Mouse (Mus musculus): Measurements from ENCODE around the gene Axl.

Axl gene

GRCm38 (mm10) chr7:25788220-25789128 is at the start of gene Axl:
Gene Axl (minus strand): TSS chr7:25788705.
- DNase-seq (ENCODE audit: low read depth, low spot score) = no peak

- DNase-seq (ENCODE audit: low read depth, low spot score) = peak; percentile 72
Measured at GRCm38 (mm10) chr7:25835188-25835891, 46.8 kb upstream of the Axl start.

- DNase-seq (ENCODE audit: low read depth, low spot score) = no peak
Measured at GRCm38 (mm10) chr7:25831557-25832530, 43.3 kb upstream of the Axl start.

- DNase-seq (ENCODE audit: low read depth, low spot score) = no peak
Measured at GRCm38 (mm10) chr7:25830251-25830650, 41.7 kb upstream of the Axl start.

DNA sequence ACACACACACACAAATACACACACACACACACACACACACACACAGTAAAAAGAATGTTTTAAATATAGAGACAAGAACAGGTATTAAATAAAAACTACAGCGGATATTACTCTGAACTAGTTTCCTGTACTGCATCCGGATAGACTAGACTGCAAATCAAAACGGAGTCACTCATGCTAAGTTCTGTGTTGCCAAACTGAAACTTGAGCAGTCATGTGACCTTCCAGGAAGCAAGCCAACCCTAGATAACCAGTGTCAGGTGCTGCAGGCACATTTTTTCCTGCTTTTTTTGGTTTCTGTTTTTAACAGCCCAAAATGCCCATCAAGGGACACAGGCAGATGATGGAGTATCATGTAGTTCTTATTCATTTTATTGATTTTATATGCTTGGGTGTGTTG is 38.7 kb upstream of the Axl start:
- peak; percentile 75 for DNase-seq (ENCODE audit: low read depth, low spot score)

DNA sequence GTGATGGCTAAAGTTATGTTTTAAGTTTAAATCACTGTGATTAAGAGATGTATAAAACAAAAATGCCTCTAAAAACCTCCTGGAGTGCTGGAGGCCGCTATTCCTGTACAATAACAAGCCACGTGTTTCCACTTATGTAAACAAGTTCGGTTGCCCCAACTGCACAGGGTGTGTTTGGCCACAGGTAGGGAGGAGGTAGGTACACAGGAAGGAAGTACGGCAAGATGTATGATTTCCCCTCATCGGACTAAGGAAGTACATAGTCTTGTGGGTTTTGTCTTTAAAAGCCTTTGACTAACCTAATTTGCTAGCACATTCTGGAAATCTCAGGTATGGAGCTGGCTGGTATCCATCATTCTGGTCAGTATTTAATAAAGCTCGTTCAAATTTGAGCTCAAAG is 37.5 kb upstream of the Axl start:
- peak; percentile 44 for DNase-seq (ENCODE audit: low read depth, low spot score)

GRCm38 (mm10) chr7:25825043-25825442 is 36.5 kb upstream of the Axl start:
- no peak for DNase-seq (ENCODE audit: low read depth, low spot score)

- peak; percentile 69 for DNase-seq (ENCODE audit: low read depth, low spot score)
Measured at GRCm38 (mm10) chr7:25816241-25816919, 27.9 kb upstream of the Axl start, which contains the start of gene Cyp2s1. Gene Cyp2s1 (minus strand): TSS chr7:25816913.

GRCm38 (mm10) chr7:25815571-25815970 is 27.1 kb upstream of the Axl start:
- DNase-seq (ENCODE audit: low read depth, low spot score) = no peak

- DNase-seq (ENCODE audit: low read depth, low spot score) = no peak
Measured at GRCm38 (mm10) chr7:25814711-25815110, 26.2 kb upstream of the Axl start.

DNA sequence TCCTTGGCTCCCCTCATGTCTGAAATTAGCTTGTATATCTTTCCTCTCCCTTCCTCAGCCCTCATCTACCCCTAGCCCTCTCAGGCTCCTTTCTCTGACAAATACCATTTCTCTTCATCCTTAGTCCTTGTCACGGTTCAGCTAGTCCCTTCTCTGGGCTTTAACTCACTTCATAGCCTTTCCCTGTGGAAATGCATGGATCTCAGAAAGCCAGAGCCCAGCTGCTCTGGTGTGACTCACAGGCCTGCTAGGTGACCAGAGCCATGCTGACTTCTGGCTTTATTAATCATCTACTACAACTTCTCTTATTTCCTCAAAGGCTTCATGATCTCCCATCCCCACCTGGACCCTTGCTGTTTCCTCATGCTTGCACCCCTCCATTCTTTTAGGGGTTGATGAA is 23.7 kb upstream of the Axl start:
- DNase-seq (ENCODE audit: low read depth, low spot score) = no peak

DNA sequence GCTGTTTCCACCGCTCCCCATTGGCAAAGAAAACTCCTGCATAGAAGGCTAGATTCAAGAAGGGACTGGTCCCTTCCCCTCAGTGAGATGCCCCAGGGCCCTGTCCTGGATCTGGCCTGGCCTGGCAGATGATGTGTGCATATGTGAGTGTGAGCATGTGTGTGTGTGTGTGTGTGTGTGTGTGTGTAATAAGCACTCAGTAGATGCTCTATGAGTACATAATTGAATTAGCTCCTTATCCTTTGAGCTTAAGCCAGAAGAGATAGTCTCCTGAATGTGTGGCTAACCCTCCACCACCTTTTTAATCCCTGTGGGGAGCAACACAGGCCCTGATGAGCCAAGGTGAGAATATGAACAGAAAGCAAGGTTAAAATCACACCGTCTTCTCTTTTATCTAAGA is 23.2 kb upstream of the Axl start:
- no peak for DNase-seq (ENCODE audit: low read depth, low spot score)

GRCm38 (mm10) chr7:25805631-25806343 is 17.3 kb upstream of the Axl start:
- peak; percentile 84 for DNase-seq (ENCODE audit: low read depth, low spot score)

DNA sequence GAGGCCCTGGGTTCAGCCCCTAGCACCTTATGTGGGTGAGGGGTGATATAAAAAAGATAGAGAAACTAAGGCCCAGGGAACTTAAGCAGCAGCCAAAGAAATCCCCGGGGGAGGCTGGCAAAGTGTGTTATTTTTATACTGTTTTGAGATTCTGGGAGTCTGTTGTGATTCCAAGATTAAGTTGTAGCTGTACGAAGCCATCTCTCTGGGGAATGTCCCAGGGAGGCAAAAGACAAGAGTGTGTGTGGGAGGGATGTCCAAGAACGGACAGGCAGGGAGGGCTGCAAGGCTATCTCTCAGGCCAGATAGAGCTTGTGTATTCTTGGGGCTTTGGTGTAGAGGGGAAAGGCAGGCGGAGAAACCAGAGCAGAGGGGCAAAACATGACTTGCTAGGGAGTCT is 16.3 kb upstream of the Axl start:
- DNase-seq (ENCODE audit: low read depth, low spot score) = no peak

- DNase-seq (ENCODE audit: low read depth, low spot score) = no peak
Measured at GRCm38 (mm10) chr7:25803460-25803859, 15.0 kb upstream of the Axl start.

DNA sequence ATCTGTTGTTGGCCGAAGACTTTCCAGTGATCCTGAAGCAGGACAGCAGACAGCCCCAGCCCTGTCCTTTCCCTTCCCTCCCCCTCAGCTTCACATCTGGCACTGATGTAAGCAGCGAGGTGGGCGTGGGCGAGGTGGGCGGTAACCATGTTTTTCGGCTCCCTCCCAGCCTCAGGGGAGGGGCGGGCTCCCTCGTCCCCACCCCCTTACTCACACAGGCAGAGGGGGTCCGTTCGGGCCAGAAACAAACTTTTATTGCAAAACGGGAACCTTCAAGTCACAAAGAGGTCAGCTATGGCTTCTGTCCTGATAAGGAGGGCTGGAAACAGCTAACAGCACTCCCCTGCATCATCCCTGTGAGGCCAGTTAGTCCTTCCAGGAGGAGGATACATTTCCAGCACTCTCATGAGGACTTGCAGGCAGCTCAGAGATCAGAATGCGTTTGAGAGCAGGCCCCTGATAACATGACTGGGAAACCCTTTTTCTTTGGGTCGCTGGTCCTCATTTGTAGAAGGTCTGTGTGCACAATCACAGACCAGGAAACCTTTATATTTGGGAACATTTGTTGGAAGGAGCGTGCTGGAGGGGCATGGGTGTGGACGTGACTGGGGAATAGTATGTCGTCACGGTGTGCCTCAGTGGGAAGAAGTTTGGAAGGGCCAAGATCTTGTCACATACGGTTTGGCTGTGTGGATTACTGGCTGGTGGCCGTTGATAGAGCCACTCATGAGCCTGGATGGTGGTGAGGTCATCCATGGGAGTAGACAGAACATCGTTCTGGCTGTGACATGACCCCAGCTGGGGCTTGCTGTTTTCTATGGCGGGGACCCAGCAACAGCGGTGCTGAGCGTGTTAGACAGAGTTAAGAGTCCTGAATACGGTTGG is 14.0 kb upstream of the Axl start:
- DNase-seq (ENCODE audit: low read depth, low spot score) = peak; percentile 18

- DNase-seq (ENCODE audit: low read depth, low spot score) = no peak
Measured at GRCm38 (mm10) chr7:25801031-25801430, 12.5 kb upstream of the Axl start.

DNA sequence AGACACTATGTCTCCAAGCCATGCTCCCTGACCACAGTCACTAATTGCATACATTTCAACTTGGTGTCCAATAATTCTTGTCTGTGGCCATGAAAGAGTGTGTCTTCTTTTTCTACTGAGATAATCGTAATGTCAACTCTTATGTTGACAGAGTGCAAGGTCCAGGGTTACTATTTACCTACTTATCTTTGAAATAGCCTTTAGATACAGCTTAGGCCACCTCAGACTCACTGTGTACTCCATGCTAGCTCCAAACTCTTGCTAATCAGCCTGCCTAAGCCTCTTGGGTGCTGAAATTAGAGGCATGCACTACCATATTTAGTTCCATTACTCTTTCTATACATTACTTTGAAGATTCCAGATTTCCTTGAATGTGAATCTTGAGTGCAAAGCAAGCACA is 10.9 kb upstream of the Axl start:
- DNase-seq (ENCODE audit: low read depth, low spot score) = no peak

DNA sequence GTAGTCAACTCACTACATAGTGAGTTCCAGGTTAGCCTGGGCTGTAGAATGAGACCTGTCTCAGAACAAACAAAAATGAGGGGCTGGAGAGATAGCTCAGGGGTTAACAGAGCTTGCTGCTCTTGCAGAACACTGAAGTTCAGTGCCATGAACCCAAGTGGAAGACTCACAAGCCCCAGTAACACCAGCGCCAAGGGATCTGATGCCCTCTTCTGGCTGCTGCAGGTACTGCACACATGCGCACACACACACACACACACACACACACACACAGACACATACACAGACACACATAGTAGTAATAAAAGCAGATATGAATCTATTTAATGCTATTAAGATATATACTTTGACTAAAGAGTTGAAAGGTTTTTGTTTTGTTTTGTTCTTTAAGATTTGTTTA is 10.0 kb upstream of the Axl start:
- peak; percentile 33 for DNase-seq (ENCODE audit: low read depth, low spot score)
